Mouse (Mus musculus) lung, postnatal 0 days (tissue): ENCODE data around the gene Sart3.

Experiments
- CTCF ChIP-seq: IDR thresholded peaks from 2 replicates; pipeline ENCODE4 v1.5.1; 2016; ENCODE audit warnings: antibody characterized with exemption, mild to moderate bottlenecking
- EP300 ChIP-seq: IDR thresholded peaks from 2 replicates; pipeline ENCODE4 v1.6.1; 2016; ENCODE audit warnings: antibody characterized with exemption, mild to moderate bottlenecking, control low read depth

- no peak for TF ChIP-seq CTCF
- no peak for TF ChIP-seq EP300
Measured at GRCm38 (mm10) chr5:113700388-113701023, 71.8 kb downstream of the Sart3 start.
